Mouse (Mus musculus) lung, postnatal 0 days (tissue): ENCODE data around the gene Ube2e3. TPM values are rescaled to one million over a fixed set of nuclear protein-coding genes. Genes with fewer than 3 reads are reported as not detected.

Experiments used
- ATAC-seq: fragments of 200-750 bp; cut with Nextera tagmentation; 2 replicates; pipeline ENCODE4 v1.8.0; 2017; ENCODE audit warnings: moderate library complexity
- DNase-seq: peaks from one replicate; pipeline ENCODE4 v3.0.0-alpha.2; 2016; ENCODE audit warnings: low spot score
- H3K27ac ChIP-seq: fragments of 300-500 bp; sonication (generic); 2 replicates; pipeline ENCODE4 v1.5.1; 2014; ENCODE audit warnings: antibody characterized with exemption, mild to moderate bottlenecking, low read length, mixed read lengths
- H3K27me3 ChIP-seq: fragments of 300-500 bp; sonication (generic); replicated peaks from 2 replicates; pipeline ENCODE4 v1.6.1; 2014; ENCODE audit warnings: low read length, mixed read lengths; ENCODE audit not compliant: insufficient read depth
- H3K36me3 ChIP-seq: fragments of 300-500 bp; sonication (generic); 2 replicates; pipeline ENCODE4 v1.6.1; 2014; ENCODE audit warnings: low read length, mixed read lengths; ENCODE audit not compliant: insufficient read depth
- H3K4me1 ChIP-seq: fragments of 300-500 bp; sonication (generic); 2 replicates; pipeline ENCODE4 v1.6.1; 2014; ENCODE audit warnings: antibody characterized with exemption, low read depth, low read length, mixed read lengths; ENCODE audit not compliant: insufficient read depth
- H3K4me2 ChIP-seq: fragments of 300-500 bp; sonication (generic); replicated peaks from 2 replicates; pipeline ENCODE4 v1.6.1; 2014; ENCODE audit warnings: low read depth, mild to moderate bottlenecking, low read length, moderate library complexity, mixed read lengths
- H3K4me3 ChIP-seq: fragments of 300-500 bp; sonication (generic); 2 replicates; pipeline ENCODE4 v1.5.1; 2014; ENCODE audit warnings: low read depth, low read length
- H3K9ac ChIP-seq: fragments of 300-500 bp; sonication (generic); replicated peaks from 2 replicates; pipeline ENCODE4 v1.6.1; 2014; ENCODE audit warnings: low read depth, mild to moderate bottlenecking
- H3K9me3 ChIP-seq: fragments of 300-500 bp; sonication (generic); 2 replicates; pipeline ENCODE4 v1.6.1; 2016; ENCODE audit warnings: low read length, mixed read lengths
- CTCF ChIP-seq: IDR thresholded peaks from 2 replicates; pipeline ENCODE4 v1.5.1; 2016; ENCODE audit warnings: antibody characterized with exemption, mild to moderate bottlenecking
- EP300 ChIP-seq: IDR thresholded peaks from 2 replicates; pipeline ENCODE4 v1.6.1; 2016; ENCODE audit warnings: antibody characterized with exemption, mild to moderate bottlenecking, control low read depth
- WGBS: fragments of 180-500 bp; shearing (Covaris S2); extraction: QIAGEN DNeasy Blood & Tissue Kit; methylation state at CpG from one replicate; pipeline ENCODE4 v1.1.7; 2014; 5-methylcytosine and 5-hydroxymethylcytosine counted together
- polyA plus RNA-seq: library from polyadenylated mRNA; unstranded; fragments of >200 nt; fragmentation: Nextera tagmentation; extraction: Ambion mirVana; gene quantifications from 2 replicates; pipeline ENCODE4 v1.2.1, GENCODE M21; 2015

Ube2e3 gene
- polyA plus RNA-seq, 1 experiment from 2014 or later = 94.7 TPM

DNA sequence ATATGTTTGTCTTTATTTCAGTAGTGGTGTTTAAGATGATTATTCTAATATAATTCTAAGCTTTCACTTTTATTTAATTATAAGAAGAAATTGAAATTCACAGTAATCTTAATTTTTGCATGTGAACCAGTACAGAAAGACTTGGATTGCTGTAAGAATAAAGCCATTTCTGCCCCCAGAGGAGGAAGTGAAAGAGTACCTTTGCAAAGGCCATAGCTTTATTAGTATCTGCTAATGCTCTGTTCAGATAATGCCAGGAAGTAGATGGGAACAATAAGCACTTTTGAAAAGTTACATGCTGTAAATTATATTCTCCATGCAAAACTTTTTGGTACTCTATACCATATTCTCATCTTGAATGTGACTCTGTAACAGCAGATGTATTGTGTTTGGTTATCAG is 8.1 kb downstream of the Ube2e3 start:
- H3K9me3 ChIP-seq = no peaks in the 10 kb centered on the region
- H3K4me3 ChIP-seq = no peak overlapping the region
- H3K4me2 ChIP-seq = no peak overlapping the region
- peaks cover 11% of the 10 kb centered on the region; the same call in 1 of the 2 replicates for H3K4me1 ChIP-seq
- ATAC-seq (no peak), DNase-seq (no peak)
- H3K27me3 ChIP-seq = no peaks in the 10 kb centered on the region
- no peak overlapping the region for H3K9ac ChIP-seq
- TF ChIP-seq CTCF = no peak
- no peak for TF ChIP-seq EP300
- no peaks in the 10 kb centered on the region for H3K36me3 ChIP-seq
- no peak overlapping the region for H3K27ac ChIP-seq

DNA sequence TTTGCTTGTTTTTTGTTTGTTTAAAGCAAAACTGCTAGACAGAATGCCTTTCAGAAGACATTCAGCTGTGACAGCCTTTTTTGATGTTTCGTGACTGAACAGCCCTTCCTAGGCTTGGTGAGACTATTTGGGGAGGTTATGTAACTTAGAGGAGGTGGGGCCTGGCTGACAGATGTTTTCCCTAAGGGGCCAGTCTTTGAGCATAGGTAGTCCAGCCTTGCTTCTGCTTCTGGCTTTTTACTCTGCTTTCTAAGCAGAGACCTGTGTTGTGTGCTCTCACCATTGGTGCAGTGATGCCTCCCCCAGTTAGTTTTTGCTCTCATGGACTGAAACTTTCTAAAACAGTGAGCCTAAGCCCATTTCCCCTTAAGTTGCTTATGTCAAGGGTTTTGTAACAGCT is 14.1 kb downstream of the Ube2e3 start:
- Histone ChIP-seq H3K4me3 (no peak overlapping the region), H3K36me3 (no peaks in the 10 kb centered on the region), H3K27me3 (no peaks in the 10 kb centered on the region), H3K27ac (no peak overlapping the region), H3K9me3 (no peaks in the 10 kb centered on the region), H3K9ac (no peak overlapping the region), H3K4me2 (no peak overlapping the region), H3K4me1 (peaks cover 5% of the 10 kb centered on the region; the same call in 1 of the 2 replicates)
- 70% methylated on average over 1 of the region's 1 CpGs for WGBS
- no peak for TF ChIP-seq CTCF
- no peak for TF ChIP-seq EP300
- ATAC-seq = no peak
- DNase-seq = no peak

DNA sequence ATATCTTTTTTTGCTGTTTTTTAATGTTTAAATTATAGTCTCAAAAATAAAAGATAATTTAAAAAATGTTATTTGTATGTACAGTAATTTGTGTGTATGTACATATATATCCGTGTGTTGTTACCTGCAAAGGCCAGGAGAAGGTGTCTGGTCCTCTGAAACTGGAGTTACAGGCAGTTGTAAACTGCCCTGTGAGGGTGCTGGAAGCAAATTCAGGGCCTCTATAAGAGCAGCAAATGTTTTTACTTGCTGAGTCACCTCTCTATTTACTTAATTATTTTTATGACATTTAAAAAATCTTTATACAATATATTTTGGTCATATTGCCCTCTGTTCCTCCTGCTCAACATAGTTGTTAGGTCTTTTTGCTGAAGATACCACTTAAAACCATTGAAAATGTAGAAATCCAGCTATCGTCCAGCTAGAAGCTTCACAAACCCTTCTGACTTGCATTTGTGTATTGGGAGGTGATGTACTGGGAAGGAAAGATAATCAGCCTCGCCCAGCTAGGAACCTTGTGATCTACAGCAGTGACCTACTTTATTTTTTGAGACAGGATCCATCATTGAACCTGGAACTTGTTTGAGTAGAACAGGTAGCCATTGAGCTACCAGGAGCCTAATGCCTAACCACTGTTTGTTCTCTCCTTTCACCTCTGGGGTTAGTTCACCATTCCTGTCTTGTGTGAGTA is 15.0 kb downstream of the Ube2e3 start:
- H3K36me3 ChIP-seq = no peaks in the 10 kb centered on the region
- peaks cover 4% of the 10 kb centered on the region; the same call in 1 of the 2 replicates for H3K4me1 ChIP-seq
- H3K9ac ChIP-seq = no peak overlapping the region
- TF ChIP-seq EP300 = no peak
- TF ChIP-seq CTCF = no peak
- ATAC-seq (no peak), DNase-seq (no peak)
- no peak overlapping the region for H3K27ac ChIP-seq
- 88% methylated on average over 3 of the region's 3 CpGs for WGBS
- no peak overlapping the region for H3K4me2 ChIP-seq
- H3K27me3 ChIP-seq = no peaks in the 10 kb centered on the region
- no peaks in the 10 kb centered on the region for H3K9me3 ChIP-seq
- no peak overlapping the region for H3K4me3 ChIP-seq

DNA sequence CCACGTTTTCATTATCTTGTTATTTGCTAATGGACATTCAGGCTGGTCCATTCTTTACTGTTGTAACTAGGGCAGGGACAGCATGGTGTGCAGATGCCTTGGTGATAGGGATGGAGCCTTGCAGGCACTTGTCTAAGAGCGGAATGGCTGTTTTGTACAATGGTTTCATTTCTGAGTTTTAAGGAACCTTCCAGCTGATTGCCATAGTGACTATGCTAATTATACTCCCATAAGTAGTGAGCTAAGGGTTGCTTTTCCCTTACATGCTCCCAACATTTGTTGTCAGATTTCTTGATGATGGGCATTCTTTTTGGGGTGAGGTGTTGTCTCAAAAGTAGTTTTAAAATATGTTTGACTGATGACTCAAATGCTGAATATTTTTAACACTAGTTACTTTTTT is 18.5 kb downstream of the Ube2e3 start:
- TF ChIP-seq CTCF (no peak), EP300 (no peak)

DNA sequence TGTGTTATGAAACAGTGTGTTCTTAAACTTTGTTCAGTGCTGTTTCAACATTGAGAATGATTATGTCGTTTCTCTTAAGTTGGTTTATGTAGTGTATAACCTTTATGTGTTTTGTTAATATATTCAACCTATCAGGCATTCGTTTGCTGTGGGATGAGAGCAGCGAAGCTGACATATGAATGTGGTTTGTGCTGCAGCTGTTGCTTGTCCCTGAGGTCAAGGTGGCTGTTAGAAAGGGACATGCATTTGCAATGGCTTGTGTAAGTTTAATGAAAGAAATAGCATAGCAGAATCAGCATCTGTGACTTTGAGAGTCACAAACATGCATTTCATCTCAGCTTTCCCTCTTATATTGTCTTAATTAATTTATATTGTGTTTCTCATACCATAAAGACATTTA is 20.3 kb downstream of the Ube2e3 start:
- DNase-seq (no peak), ATAC-seq (peak; percentile 35)
- Histone ChIP-seq H3K9me3 (no peaks in the 10 kb centered on the region), H3K27ac (no peak overlapping the region), H3K27me3 (no peaks in the 10 kb centered on the region), H3K36me3 (no peaks in the 10 kb centered on the region), H3K9ac (no peak overlapping the region), H3K4me2 (no peak overlapping the region), H3K4me1 (no peaks in the 10 kb centered on the region), H3K4me3 (no peak overlapping the region)
- 21% methylated on average over 3 of the region's 3 CpGs for WGBS
- TF ChIP-seq EP300 (no peak), CTCF (no peak)

More for the DNA sequence above, 18.5 kb downstream of the Ube2e3 start:
- no peak overlapping the region for H3K27ac ChIP-seq
- H3K4me1 ChIP-seq = no peaks in the 10 kb centered on the region
- H3K9me3 ChIP-seq = no peaks in the 10 kb centered on the region
- no peak for ATAC-seq
- no peak overlapping the region for H3K9ac ChIP-seq
- H3K4me3 ChIP-seq = no peak overlapping the region
- H3K27me3 ChIP-seq = no peaks in the 10 kb centered on the region
- no peaks in the 10 kb centered on the region for H3K36me3 ChIP-seq
- no peak overlapping the region for H3K4me2 ChIP-seq
- WGBS = 78% methylated on average over 2 of the region's 2 CpGs
- no peak for DNase-seq

DNA sequence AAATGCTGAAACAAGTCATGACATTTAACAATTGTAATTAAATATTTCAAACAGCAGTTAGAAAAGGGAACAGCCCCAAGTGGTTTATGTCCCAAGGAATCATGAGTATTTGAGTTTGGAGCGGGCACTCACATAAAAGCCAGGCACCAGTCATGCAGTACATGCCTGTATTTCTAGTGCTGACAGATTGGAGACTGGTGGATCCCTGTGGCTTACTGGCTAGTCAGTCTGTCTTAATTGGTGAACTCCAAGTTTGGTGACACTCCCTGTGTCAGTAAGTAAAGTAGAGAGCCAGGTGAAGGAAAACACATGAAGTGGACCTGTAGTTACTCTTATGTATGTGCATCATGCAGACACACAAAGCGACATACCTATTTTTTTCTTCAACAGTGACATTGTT is 27.3 kb downstream of the Ube2e3 start:
- TF ChIP-seq EP300 (no peak), CTCF (no peak)
- no peaks in the 10 kb centered on the region for H3K4me1 ChIP-seq

DNA sequence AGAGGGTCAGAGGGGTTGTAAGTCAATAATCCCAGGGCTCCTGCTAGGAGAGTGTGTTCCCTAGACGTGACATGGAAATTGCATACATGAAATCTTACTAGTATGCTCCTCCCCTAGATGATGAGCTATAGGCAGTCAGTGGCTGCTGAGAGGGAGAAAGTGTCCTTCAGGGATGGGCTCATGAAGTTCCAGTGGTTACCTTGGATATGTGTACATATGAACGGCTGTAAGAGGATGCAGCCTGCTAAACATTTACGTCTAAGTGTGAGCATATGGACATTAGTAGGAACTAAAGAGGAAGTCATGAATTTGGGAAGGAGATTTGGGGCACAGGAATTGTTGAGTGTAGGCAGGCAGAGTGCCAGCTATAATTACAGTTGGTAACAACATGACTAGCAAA is 38.0 kb downstream of the Ube2e3 start:
- Histone ChIP-seq H3K36me3 (no peaks in the 10 kb centered on the region), H3K4me1 (peaks cover 5% of the 10 kb centered on the region; the same call in 1 of the 2 replicates), H3K27me3 (no peaks in the 10 kb centered on the region), H3K27ac (no peak overlapping the region), H3K4me2 (no peak overlapping the region), H3K4me3 (no peak overlapping the region), H3K9me3 (no peaks in the 10 kb centered on the region), H3K9ac (no peak overlapping the region)
- no peak for TF ChIP-seq CTCF
- 11% methylated on average over 3 of the region's 3 CpGs for WGBS
- ATAC-seq (no peak), DNase-seq (no peak)

More for the DNA sequence above, 27.3 kb downstream of the Ube2e3 start:
- H3K27me3 ChIP-seq = no peaks in the 10 kb centered on the region
- no peak overlapping the region for H3K4me3 ChIP-seq
- H3K4me2 ChIP-seq = no peak overlapping the region
- 72% methylated on average over 2 of the region's 2 CpGs for WGBS
- no peak overlapping the region for H3K9ac ChIP-seq
- no peak overlapping the region for H3K27ac ChIP-seq
- no peaks in the 10 kb centered on the region for H3K36me3 ChIP-seq
- H3K9me3 ChIP-seq = no peaks in the 10 kb centered on the region
- ATAC-seq = no peak
- no peak for DNase-seq
